Mouse (Mus musculus): ENCODE data around the gene Psmb1. TPM values are rescaled to one million over a fixed set of nuclear protein-coding genes. Genes with fewer than 3 reads are reported as not detected.
"Not testable (repeated sequence)": the region's sequence is repeated elsewhere in the genome, so short reads cannot be mapped to it uniquely, and the experiment has no call there.

The Psmb1 gene
- polyA plus RNA-seq (2015; fragmentation: Nextera tagmentation; extraction: Ambion mirVana), result 177 and 180 TPM in 2 replicates

- Histone ChIP-seq H3K27me3 (no peaks in the 10 kb centered on the region), H3K9ac (peak within 1 kb of the TSS; percentile 91), H3K9me3 (replicated peaks) (no peaks in the 10 kb centered on the region), H3K4me3 (replicated peaks) (peak within 1 kb of the TSS; percentile 94), H3K27ac (peak within 1 kb of the TSS; percentile 77), H3K4me1 (replicated peaks) (peaks cover 45% of the 10 kb centered on the region), H3K4me2 (peak within 1 kb of the TSS; percentile 89), H3K36me3 (peaks cover 32% of the 10 kb centered on the region)
- peak; percentile 87 for ATAC-seq (ENCODE audit: low read depth)
- peak; percentile 93 for DNase-seq
- under 1% methylated on average over 63 of the region's 63 CpGs for WGBS (ENCODE audit: insufficient replicate concordance)
Observed at GRCm38 (mm10) chr17:15499656-15500394, at the start of gene Psmb1, which contains the start of gene Tbp. Psmb1 (minus strand) TSS chr17:15499751. Tbp (plus strand) TSS chr17:15499888.

- no peak overlapping the region for H3K4me2 ChIP-seq
- no peaks in the 10 kb centered on the region for H3K4me1 ChIP-seq (replicated peaks)
- H3K36me3 ChIP-seq, result no peaks in the 10 kb centered on the region
- H3K4me3 ChIP-seq (replicated peaks), result no peak overlapping the region
- DNase-seq (no peak), ATAC-seq (ENCODE audit: low read depth) (no peak)
- WGBS (ENCODE audit: insufficient replicate concordance), result 49% methylated on average over 4 of the region's 4 CpGs
- H3K9ac ChIP-seq, result no peak overlapping the region
- H3K9me3 ChIP-seq (replicated peaks), result no peaks in the 10 kb centered on the region
- H3K27ac ChIP-seq, result no peak overlapping the region
- no peaks in the 10 kb centered on the region for H3K27me3 ChIP-seq
Observed at GRCm38 (mm10) chr17:15546440-15546839, 46.9 kb upstream of the Psmb1 start.

- not testable (repeated sequence) for H3K4me3 ChIP-seq (replicated peaks); H3K9me3 ChIP-seq (replicated peaks); H3K36me3 ChIP-seq; ATAC-seq (ENCODE audit: low read depth); H3K4me2 ChIP-seq; DNase-seq; H3K4me1 ChIP-seq (replicated peaks); H3K27me3 ChIP-seq; H3K27ac ChIP-seq; H3K9ac ChIP-seq
- 49% methylated on average over 4 of the region's 4 CpGs for WGBS (ENCODE audit: insufficient replicate concordance)
Observed at GRCm38 (mm10) chr17:15543868-15544267, 44.3 kb upstream of the Psmb1 start.

GRCm38 (mm10) chr17:15540309-15540708 is 40.8 kb upstream of the Psmb1 start:
- Histone ChIP-seq H3K9me3 (replicated peaks) (no peaks in the 10 kb centered on the region), H3K4me1 (replicated peaks) (0 out of 2 replicates have a peak, but pooled peaks cover 8% of the 10 kb centered on the region), H3K9ac (no peak overlapping the region), H3K36me3 (no peaks in the 10 kb centered on the region), H3K4me2 (no peak overlapping the region), H3K27me3 (peaks cover 26% of the 10 kb centered on the region), H3K27ac (no peak overlapping the region), H3K4me3 (replicated peaks) (no peak overlapping the region)
- ATAC-seq (ENCODE audit: low read depth), result no peak
- no peak for DNase-seq
- 55% methylated on average over 4 of the region's 4 CpGs for WGBS (ENCODE audit: insufficient replicate concordance)

- no peaks in the 10 kb centered on the region for H3K9me3 ChIP-seq (replicated peaks)
- 0 out of 2 replicates have a peak, but pooled peaks cover 8% of the 10 kb centered on the region for H3K4me1 ChIP-seq (replicated peaks)
- ATAC-seq (ENCODE audit: low read depth) (no peak), DNase-seq (no peak)
- 1% methylated on average over 33 of the region's 33 CpGs for WGBS (ENCODE audit: insufficient replicate concordance)
- H3K9ac ChIP-seq, result no peak overlapping the region
- H3K4me3 ChIP-seq (replicated peaks), result peak overlapping the region; percentile 41
- peaks cover 40% of the 10 kb centered on the region for H3K27me3 ChIP-seq
- peak overlapping the region; percentile 59 for H3K4me2 ChIP-seq
- H3K36me3 ChIP-seq, result no peaks in the 10 kb centered on the region
- H3K27ac ChIP-seq, result no peak overlapping the region
Observed at GRCm38 (mm10) chr17:15536457-15536904, 36.9 kb upstream of the Psmb1 start.

GRCm38 (mm10) chr17:15535943-15536342 is 36.4 kb upstream of the Psmb1 start:
- Histone ChIP-seq H3K4me3 (replicated peaks) (peak overlapping the region; percentile 41), H3K4me1 (replicated peaks) (0 out of 2 replicates have a peak, but pooled peaks cover 8% of the 10 kb centered on the region), H3K27me3 (peaks cover 40% of the 10 kb centered on the region), H3K36me3 (no peaks in the 10 kb centered on the region), H3K4me2 (peak overlapping the region; percentile 59), H3K9ac (no peak overlapping the region), H3K27ac (no peak overlapping the region), H3K9me3 (replicated peaks) (no peaks in the 10 kb centered on the region)
- DNase-seq (no peak), ATAC-seq (ENCODE audit: low read depth) (no peak)
- WGBS (ENCODE audit: insufficient replicate concordance), result 10% methylated on average over 8 of the region's 8 CpGs

GRCm38 (mm10) chr17:15535162-15535800 is 35.7 kb upstream of the Psmb1 start:
- H3K9me3 ChIP-seq (replicated peaks), result no peaks in the 10 kb centered on the region
- DNase-seq, result no peak
- 0 out of 2 replicates have a peak, but pooled peaks cover 8% of the 10 kb centered on the region for H3K4me1 ChIP-seq (replicated peaks)
- no peak for ATAC-seq (ENCODE audit: low read depth)
- no peak overlapping the region for H3K27ac ChIP-seq
- H3K9ac ChIP-seq, result no peak overlapping the region
- no peak overlapping the region for H3K4me3 ChIP-seq (replicated peaks)
- 49% methylated on average over 11 of the region's 11 CpGs for WGBS (ENCODE audit: insufficient replicate concordance)
- peaks cover 40% of the 10 kb centered on the region for H3K27me3 ChIP-seq
- no peaks in the 10 kb centered on the region for H3K36me3 ChIP-seq
- no peak overlapping the region for H3K4me2 ChIP-seq

GRCm38 (mm10) chr17:15530141-15530540 is 30.6 kb upstream of the Psmb1 start:
- peaks cover 12% of the 10 kb centered on the region for H3K27me3 ChIP-seq
- peaks cover 4% of the 10 kb centered on the region; the same call in 1 of the 2 replicates for H3K36me3 ChIP-seq
- no peak overlapping the region for H3K27ac ChIP-seq
- no peaks in the 10 kb centered on the region for H3K9me3 ChIP-seq (replicated peaks)
- no peak overlapping the region for H3K9ac ChIP-seq
- no peak overlapping the region for H3K4me3 ChIP-seq (replicated peaks)
- H3K4me2 ChIP-seq, result no peak overlapping the region
- ATAC-seq (ENCODE audit: low read depth), result no peak
- 13% methylated on average over 5 of the region's 5 CpGs for WGBS (ENCODE audit: insufficient replicate concordance)
- H3K4me1 ChIP-seq (replicated peaks), result peaks cover 25% of the 10 kb centered on the region
- no peak for DNase-seq

GRCm38 (mm10) chr17:15528887-15529286 is 29.3 kb upstream of the Psmb1 start:
- H3K27ac ChIP-seq, result no peak overlapping the region
- ATAC-seq (ENCODE audit: low read depth), result no peak
- 47% methylated on average over 2 of the region's 2 CpGs for WGBS (ENCODE audit: insufficient replicate concordance)
- no peak for DNase-seq
- H3K4me1 ChIP-seq (replicated peaks), result peaks cover 29% of the 10 kb centered on the region
- H3K9ac ChIP-seq, result no peak overlapping the region
- H3K27me3 ChIP-seq, result peaks cover 3% of the 10 kb centered on the region; the same call in 1 of the 2 replicates
- no peak overlapping the region for H3K4me3 ChIP-seq (replicated peaks)
- H3K9me3 ChIP-seq (replicated peaks), result no peaks in the 10 kb centered on the region
- peaks cover 17% of the 10 kb centered on the region for H3K36me3 ChIP-seq
- H3K4me2 ChIP-seq, result no peak overlapping the region

GRCm38 (mm10) chr17:15527811-15528136 is 28.2 kb upstream of the Psmb1 start:
- no peaks in the 10 kb centered on the region for H3K27me3 ChIP-seq
- no peak for DNase-seq
- peaks cover 29% of the 10 kb centered on the region for H3K4me1 ChIP-seq (replicated peaks)
- ATAC-seq (ENCODE audit: low read depth), result no peak
- peaks cover 23% of the 10 kb centered on the region for H3K36me3 ChIP-seq
- H3K4me3 ChIP-seq (replicated peaks), result peak overlapping the region; percentile 89
- H3K9ac ChIP-seq, result peak overlapping the region; percentile 90
- no peaks in the 10 kb centered on the region for H3K9me3 ChIP-seq (replicated peaks)
- H3K4me2 ChIP-seq, result peak overlapping the region; percentile 94
- WGBS (ENCODE audit: insufficient replicate concordance), result 27% methylated on average over 3 of the region's 3 CpGs
- H3K27ac ChIP-seq, result peak overlapping the region; percentile 87

GRCm38 (mm10) chr17:15526986-15527810 is 27.6 kb upstream of the Psmb1 start, which contains the start of gene Pdcd2:
Pdcd2 (minus strand) TSS chr17:15527301.
- Histone ChIP-seq H3K4me3 (replicated peaks) (peak within 1 kb of the TSS; percentile 89), H3K27ac (peak within 1 kb of the TSS; percentile 87), H3K4me2 (peak within 1 kb of the TSS; percentile 94), H3K9me3 (replicated peaks) (no peaks in the 10 kb centered on the region), H3K36me3 (peaks cover 29% of the 10 kb centered on the region), H3K27me3 (no peaks in the 10 kb centered on the region), H3K4me1 (replicated peaks) (peaks cover 29% of the 10 kb centered on the region), H3K9ac (peak within 1 kb of the TSS; percentile 90)
- peak; percentile 95 for DNase-seq
- ATAC-seq (ENCODE audit: low read depth), result peak; percentile 100
- under 1% methylated on average over 55 of the region's 55 CpGs for WGBS (ENCODE audit: insufficient replicate concordance)
